Comparison of ENCODE assay signal across 8 mouse cellular contexts in genomic region chr11:95841498-95841830, GRCm38 (mm10). TPM values are rescaled to one million over a fixed set of nuclear protein-coding genes. Genes with fewer than 3 reads are reported as not detected.
DNase-seq lines count a peak whose midpoint lies in the region; ATAC-seq and TF ChIP-seq lines count a peak whose summit lies in the region.

No protein-coding gene starts in this region.

- no peaks in the 10 kb centered on the region for H3K36me3 ChIP-seq in heart, postnatal 0 days (replicated peaks; ENCODE audit: control insufficient read depth, insufficient read depth, low read length)
- H3K36me3 ChIP-seq in spleen, adult 2 months (ENCODE audit: control insufficient read depth, insufficient read depth, low read length), result peaks cover 4% of the 10 kb centered on the region; the same call in 1 of the 2 replicates
- no peaks in the 10 kb centered on the region for H3K36me3 ChIP-seq in intestine, postnatal 0 days (ENCODE audit: control insufficient read depth, insufficient read depth)
- no peaks in the 10 kb centered on the region for H3K36me3 ChIP-seq in stomach, embryonic 15.5 days

- TF ChIP-seq CTCF in heart, postnatal 0 days (IDR thresholded peaks at IDR 0.05; ENCODE audit: low read depth), result no peak
- no peak for TF ChIP-seq CTCF in spleen, adult 2 months (IDR thresholded peaks at IDR 0.05; ENCODE audit: extremely low read depth, insufficient read depth, insufficient read length, insufficient replicate concordance)
- TF ChIP-seq CTCF in intestine, postnatal 0 days (IDR thresholded peaks at IDR 0.05; ENCODE audit: low read depth), result no peak

- peak overlapping the region; percentile 90 for H3K27ac ChIP-seq in heart, postnatal 0 days (ENCODE audit: low read depth)
- peak overlapping the region; percentile 94 for H3K27ac ChIP-seq in spleen, adult 2 months (ENCODE audit: insufficient read depth, low read length)
- no peak overlapping the region for H3K27ac ChIP-seq in intestine, postnatal 0 days (ENCODE audit: low read depth, low read length)
- 0 out of 2 replicates have a peak overlapping the region, but pooled peaks have one; percentile 6 for H3K27ac ChIP-seq in stomach, embryonic 15.5 days

- TF ChIP-seq POLR2A in spleen, adult 2 months (IDR thresholded peaks at IDR 0.05; ENCODE audit: low read depth, low read length), result no peak

- TF ChIP-seq EP300 in heart, postnatal 0 days (IDR thresholded peaks at IDR 0.05; ENCODE audit: low read depth), result no peak

- 46% methylated on average over 10 of the region's 10 CpGs for WGBS in heart, postnatal 0 days
- 6% methylated on average over 10 of the region's 10 CpGs for WGBS in spleen, adult 2 months
- 69% methylated on average over 10 of the region's 10 CpGs for WGBS in intestine, postnatal 0 days
- WGBS in stomach, embryonic 15.5 days, result 62% methylated on average over 10 of the region's 10 CpGs

- no peak for DNase-seq in heart, postnatal 0 days (ENCODE audit: low spot score)
- DNase-seq in heart, adult 8-10 months (ENCODE audit: low spot score), result no peak
- DNase-seq in spleen, adult 2 months (ENCODE audit: low read depth in 1 of 2, low spot score in 2 of 2), result no peak
- no peak for DNase-seq in spleen, postnatal 14 days (ENCODE audit: low spot score in 2 of 2)
- no peak for DNase-seq in right cerebral cortex, postnatal 36 days (ENCODE audit: low spot score in 2 of 2)
- DNase-seq in gastrocnemius, postnatal 4 days (ENCODE audit: low spot score in 2 of 2), result no peak

- no peaks in the 10 kb centered on the region for H3K27me3 ChIP-seq in heart, postnatal 0 days (ENCODE audit: control insufficient read depth, insufficient read depth, low read length)
- H3K27me3 ChIP-seq in spleen, adult 2 months (ENCODE audit: control insufficient read depth, insufficient read depth, low read length), result no peaks in the 10 kb centered on the region
- H3K27me3 ChIP-seq in intestine, postnatal 0 days (replicated peaks; ENCODE audit: control insufficient read depth, insufficient read depth, low read length), result no peaks in the 10 kb centered on the region
- H3K27me3 ChIP-seq in stomach, embryonic 15.5 days (replicated peaks), result no peaks in the 10 kb centered on the region; the same call in 1 of the 2 replicates

- peak overlapping the region; percentile 56 for H3K4me3 ChIP-seq in heart, postnatal 0 days (ENCODE audit: low read depth, low read length)
- peak overlapping the region; percentile 74 for H3K4me3 ChIP-seq in spleen, adult 2 months (ENCODE audit: extremely low read depth, insufficient read depth, insufficient read length)
- peak overlapping the region; percentile 21 for H3K4me3 ChIP-seq in intestine, postnatal 0 days (ENCODE audit: low read depth, low read length)
- peak overlapping the region; percentile 18 for H3K4me3 ChIP-seq in stomach, embryonic 15.5 days (replicated peaks)

- peak overlapping the region; percentile 72 for H3K9ac ChIP-seq in heart, postnatal 0 days (replicated peaks; ENCODE audit: low read depth, low read length)
- no peak overlapping the region for H3K9ac ChIP-seq in intestine, postnatal 0 days (ENCODE audit: low read depth, low read length)
- no peak overlapping the region for H3K9ac ChIP-seq in stomach, embryonic 15.5 days

- peak overlapping the region; percentile 58 for H3K4me2 ChIP-seq in heart, postnatal 0 days (ENCODE audit: low read depth, low read length)
- peak overlapping the region; percentile 38; the same call in 1 of the 2 replicates for H3K4me2 ChIP-seq in intestine, postnatal 0 days (replicated peaks; ENCODE audit: low read depth)
- peak overlapping the region; percentile 28 for H3K4me2 ChIP-seq in stomach, embryonic 15.5 days

- no peaks in the 10 kb centered on the region for H3K9me3 ChIP-seq in heart, postnatal 0 days (replicated peaks; ENCODE audit: control insufficient read depth, low read length)
- H3K9me3 ChIP-seq in intestine, postnatal 0 days (ENCODE audit: control insufficient read depth), result no peaks in the 10 kb centered on the region
- H3K9me3 ChIP-seq in stomach, embryonic 15.5 days, result no peaks in the 10 kb centered on the region

- ATAC-seq in heart, postnatal 0 days (ENCODE audit: insufficient read depth, low read depth), result no peak
- no peak for ATAC-seq in intestine, postnatal 0 days
- ATAC-seq in stomach, embryonic 15.5 days (ENCODE audit: insufficient read depth, low FRiP score, low read depth), result no peak

- H3K4me1 ChIP-seq in heart, postnatal 0 days (ENCODE audit: control insufficient read depth, insufficient read depth), result peaks cover 21% of the 10 kb centered on the region
- H3K4me1 ChIP-seq in spleen, adult 2 months (ENCODE audit: control insufficient read depth, insufficient read depth, insufficient read length), result peaks cover 42% of the 10 kb centered on the region; the same call in 1 of the 2 replicates
- peaks cover under 1% of the 10 kb centered on the region for H3K4me1 ChIP-seq in intestine, postnatal 0 days (replicated peaks; ENCODE audit: control insufficient read depth, insufficient read depth, low read length)
- H3K4me1 ChIP-seq in stomach, embryonic 15.5 days, result peaks cover 11% of the 10 kb centered on the region

RNA-seq across cellular contexts. Expression of gene Abi3, which starts 0.8 kb away (rescaled TPM):
- total RNA-seq in heart, postnatal 0 days (2014; rRNA removed; ENCODE audit: low replicate concordance), result 11.4 and 13.4 TPM in 2 replicates
- polyA plus RNA-seq in heart, postnatal 0 days (2015; fragmentation: Nextera tagmentation; extraction: Ambion mirVana), result 13.3 and 14.3 TPM in 2 replicates
- total RNA-seq in heart, adult 8-10 months (2022), result 10 to 100 TPM in 1 of 4 experiments, 1 to 10 TPM in 3; 7.3 to 10.8 (median 8.8) TPM
- 166 and 238 TPM in 2 replicates for polyA plus RNA-seq in spleen, adult 2 months (2012; rRNA removed)
- polyA plus RNA-seq in intestine, postnatal 0 days (2015; fragmentation: Nextera tagmentation; extraction: Ambion mirVana), result 7.5 and 8.1 TPM in 2 replicates
- polyA plus RNA-seq in stomach, embryonic 15.5 days (2015; fragmentation: Nextera tagmentation; extraction: Ambion mirVana), result 7.4 and 9.8 TPM in 2 replicates
- total RNA-seq in gastrocnemius, postnatal 4 days (2021), result 1 to 10 TPM; 7.6 to 8.5 TPM

RNA-seq across cellular contexts. Expression of gene Gngt2, which starts 4.4 kb away (rescaled TPM):
- 0.66 and 26.8 TPM in 2 replicates for total RNA-seq in heart, postnatal 0 days (2014; rRNA removed; ENCODE audit: low replicate concordance)
- 38.7 and 40.1 TPM in 2 replicates for polyA plus RNA-seq in heart, postnatal 0 days (2015; fragmentation: Nextera tagmentation; extraction: Ambion mirVana)
- total RNA-seq in heart, adult 8-10 months (2022), result 10 to 100 TPM; 11.6 to 19.0 (median 15.7) TPM
- polyA plus RNA-seq in spleen, adult 2 months (2012; rRNA removed), result 28.3 and 30.4 TPM in 2 replicates
- polyA plus RNA-seq in intestine, postnatal 0 days (2015; fragmentation: Nextera tagmentation; extraction: Ambion mirVana), result 19.9 and 23.2 TPM in 2 replicates
- polyA plus RNA-seq in stomach, embryonic 15.5 days (2015; fragmentation: Nextera tagmentation; extraction: Ambion mirVana), result 16.9 and 17.1 TPM in 2 replicates
- total RNA-seq in gastrocnemius, postnatal 4 days (2021), result 10 to 100 TPM; 12.0 to 12.9 TPM

RNA-seq across cellular contexts. Expression of gene Phospho1, which starts 17.2 kb away (rescaled TPM):
- 45.0 and 46.6 TPM in 2 replicates for total RNA-seq in heart, postnatal 0 days (2014; rRNA removed; ENCODE audit: low replicate concordance)
- polyA plus RNA-seq in heart, postnatal 0 days (2015; fragmentation: Nextera tagmentation; extraction: Ambion mirVana), result 6.7 and 7.9 TPM in 2 replicates
- 100 to 1,000 TPM; 171 to 185 (median 175) TPM for total RNA-seq in heart, adult 8-10 months (2022)
- polyA plus RNA-seq in spleen, adult 2 months (2012; rRNA removed), result 34.5 and 42.5 TPM in 2 replicates
- polyA plus RNA-seq in intestine, postnatal 0 days (2015; fragmentation: Nextera tagmentation; extraction: Ambion mirVana), result 2.6 and 2.9 TPM in 2 replicates
- polyA plus RNA-seq in stomach, embryonic 15.5 days (2015; fragmentation: Nextera tagmentation; extraction: Ambion mirVana), result 0.86 and 1.2 TPM in 2 replicates
- total RNA-seq in gastrocnemius, postnatal 4 days (2021), result 10 to 100 TPM; 82.5 to 91.1 TPM

Comparison
In these comparisons a context has a peak if more than half of its experiments do, and no peak if none do; other contexts are left out.
1. H3K4me3 ChIP-seq: peak in every context shown above with its lines; median percentile 74 in spleen, adult 2 months; 56 in heart, postnatal 0 days; 21 in intestine, postnatal 0 days; 18 in stomach, embryonic 15.5 days.
2. RNA of gene Abi3, which starts 0.8 kb away (polyA plus RNA-seq): 166 to 238 TPM in spleen, adult 2 months; 13.3 to 14.3 TPM in heart, postnatal 0 days, 7.5 to 8.1 TPM in intestine, postnatal 0 days and 7.4 to 9.8 TPM in stomach, embryonic 15.5 days; every median in the first group is over 10 times any median in the second.
3. Peak in every context shown above with its lines, with median percentiles within 50 percentile points of each other: H3K4me2 ChIP-seq.